Mouse (Mus musculus) forebrain, embryonic 10.5 days (tissue): ENCODE data around the gene Abhd15. TPM values are rescaled to one million over a fixed set of nuclear protein-coding genes. Genes with fewer than 3 reads are reported as not detected.

Experiments used
- polyA plus RNA-seq: library from polyadenylated mRNA; unstranded; fragments of >200 nt; fragmentation: Nextera tagmentation; extraction: Ambion mirVana; gene quantifications from 2 replicates; pipeline ENCODE4 v1.2.1, GENCODE M21; 2016

Gene Abhd15
- polyA plus RNA-seq, 1 experiment from 2014 or later = 4.7 TPM

Other genes starting within 250 kb of the Abhd15 start
- 0.07 and 0.21 TPM in 2 replicates for gene Coro6, start 52.7 kb upstream of the Abhd15 start, polyA plus RNA-seq
- gene Ankrd13b, start 25.4 kb upstream of the Abhd15 start, polyA plus RNA-seq = 9.2 and 9.4 TPM in 2 replicates
- 12.2 and 12.8 TPM in 2 replicates for gene Git1, start 21.6 kb upstream of the Abhd15 start, polyA plus RNA-seq
- gene Trp53i13, start 859 bp downstream of the Abhd15 start, polyA plus RNA-seq = 30.4 and 32.7 TPM in 2 replicates
- gene Gm10392, start 4.1 kb downstream of the Abhd15 start, polyA plus RNA-seq = 0.10 TPM in 2 replicates
- 14.8 and 15.1 TPM in 2 replicates for gene Taok1, start 92.7 kb downstream of the Abhd15 start, polyA plus RNA-seq
- gene Nufip2, start 171.0 kb downstream of the Abhd15 start, polyA plus RNA-seq = 3.9 TPM in 2 replicates
- 0.21 and 0.73 TPM in 2 replicates for gene Cryba1, start 210.2 kb downstream of the Abhd15 start, polyA plus RNA-seq
- 25.9 and 26.4 TPM in 2 replicates for gene Myo18a, start 248.1 kb downstream of the Abhd15 start, polyA plus RNA-seq